Mouse (Mus musculus): ENCODE data around the gene B3galnt1. TPM values are rescaled to one million over a fixed set of nuclear protein-coding genes. Genes with fewer than 3 reads are reported as not detected.

Gene B3galnt1
- 10 to 100 TPM; 42.0 to 43.9 TPM for total RNA-seq (2021)
- long read RNA-seq, experiment 1, transcript B3galnt1-201 (3 exons, 2,028 nt), result major isoform, 36 of 39 reads
- long read RNA-seq, experiment 1, partial matches to known transcripts, result 2 of 39 reads
- long read RNA-seq, experiment 1, other reads (novel, unspliced or antisense), result 1 of 39 reads
- long read RNA-seq, experiment 2, transcript B3galnt1-201 (3 exons, 2,028 nt), result major isoform, 46 of 50 reads
- long read RNA-seq, experiment 2, partial matches to known transcripts, result 0 of 50 reads
- long read RNA-seq, experiment 2, other reads (novel, unspliced or antisense), result 4 of 50 reads

- Histone ChIP-seq H3K27ac (peak within 1 kb of the TSS; percentile 94), H3K4me3 (peak within 1 kb of the TSS; percentile 88)
- DNase-seq (ENCODE audit: low spot score in 2 of 2), result peak; percentile 41 to 52
- TF ChIP-seq CTCF (conservative IDR thresholded peaks at IDR 0.05), result peak; percentile 60
These were observed at the start of gene B3galnt1 for GRCm38 (mm10) chr3:69598261-69599165. TSS of gene B3galnt1 (minus strand) at chr3:69598960.

DNA sequence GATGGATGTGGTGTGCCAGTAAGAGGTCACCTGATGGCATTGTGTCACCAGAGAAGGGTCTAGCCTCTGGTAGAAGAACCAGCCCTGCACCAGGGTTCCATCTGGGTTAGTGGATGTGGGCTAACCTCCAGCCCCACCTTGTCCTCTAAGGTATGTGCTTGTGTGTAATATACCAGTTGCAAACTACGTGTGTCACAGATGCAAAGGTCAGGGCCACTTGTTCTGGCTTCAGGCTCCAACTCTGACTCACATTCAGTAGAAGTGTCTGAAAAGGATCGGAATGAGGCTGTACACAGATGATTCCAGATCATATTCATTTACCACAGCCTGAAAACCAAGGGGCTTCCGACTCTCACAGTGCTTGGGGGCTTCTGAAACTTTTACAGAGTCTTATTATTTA lies 35.8 kb upstream of the B3galnt1 start:
- Histone ChIP-seq H3K27ac (peak overlapping the region; percentile 46; the same call in 1 of the 2 replicates), H3K4me3 (no peak overlapping the region)
- DNase-seq (ENCODE audit: low spot score in 2 of 2), result no peak
- TF ChIP-seq CTCF (conservative IDR thresholded peaks at IDR 0.05), result no peak

GRCm38 (mm10) chr3:69633706-69634420 lies 35.1 kb upstream of the B3galnt1 start:
- no peak overlapping the region for H3K4me3 ChIP-seq
- DNase-seq (ENCODE audit: low spot score in 2 of 2), result no peak
- peak overlapping the region; percentile 46; the same call in 1 of the 2 replicates for H3K27ac ChIP-seq
- no peak for TF ChIP-seq CTCF (conservative IDR thresholded peaks at IDR 0.05)

DNA sequence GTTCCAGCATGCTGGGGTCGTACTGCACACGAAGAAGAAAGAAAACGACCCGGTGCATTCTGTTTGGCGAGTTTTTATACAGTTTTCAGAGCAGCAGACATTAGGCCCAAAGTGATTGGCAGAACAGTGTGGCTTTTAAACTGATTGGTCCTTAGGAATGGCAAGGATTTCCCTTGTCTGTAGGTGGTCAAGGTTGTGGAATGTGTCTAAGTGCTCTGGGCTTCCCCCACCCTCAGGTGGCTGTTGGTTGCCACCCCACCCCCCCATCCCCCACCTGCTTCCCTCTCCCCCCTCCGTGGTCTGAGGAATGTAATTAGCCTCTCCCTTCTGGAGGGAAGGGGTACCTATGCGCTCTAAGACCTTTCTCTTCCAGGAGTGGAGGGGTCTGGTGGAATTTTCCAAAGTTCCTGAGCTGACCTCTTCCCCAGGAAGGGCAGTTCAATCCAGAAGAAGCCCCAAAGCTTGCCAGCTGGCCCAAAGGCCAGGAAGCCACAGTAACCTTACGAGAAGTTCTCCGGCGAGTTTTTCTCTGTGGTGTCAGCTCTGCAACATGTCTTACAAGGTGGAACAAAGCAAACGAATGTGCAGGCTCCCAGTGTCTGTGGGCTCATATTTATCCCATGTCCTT lies 28.3 kb upstream of the B3galnt1 start:
- H3K4me3 ChIP-seq, result no peak overlapping the region
- DNase-seq (ENCODE audit: low spot score in 2 of 2), result no peak
- H3K27ac ChIP-seq, result no peak overlapping the region
- no peak for TF ChIP-seq CTCF (conservative IDR thresholded peaks at IDR 0.05)

GRCm38 (mm10) chr3:69626213-69626962 lies 27.6 kb upstream of the B3galnt1 start:
- Histone ChIP-seq H3K27ac (no peak overlapping the region), H3K4me3 (no peak overlapping the region)
- DNase-seq (ENCODE audit: low spot score in 2 of 2), result no peak
- TF ChIP-seq CTCF (conservative IDR thresholded peaks at IDR 0.05), result no peak

- no peak for TF ChIP-seq CTCF (conservative IDR thresholded peaks at IDR 0.05)
- Histone ChIP-seq H3K4me3 (no peak overlapping the region), H3K27ac (no peak overlapping the region)
- no peak for DNase-seq (ENCODE audit: low spot score in 2 of 2)
These were observed 25.4 kb upstream of the B3galnt1 start for GRCm38 (mm10) chr3:69624182-69624581.

- no peak for TF ChIP-seq CTCF (conservative IDR thresholded peaks at IDR 0.05)
- no peak overlapping the region for H3K27ac ChIP-seq
- H3K4me3 ChIP-seq, result no peak overlapping the region
- DNase-seq (ENCODE audit: low spot score in 2 of 2), result no peak
These were observed 9.1 kb upstream of the B3galnt1 start for GRCm38 (mm10) chr3:69607909-69608308.

- no peak for DNase-seq (ENCODE audit: low spot score in 2 of 2)
- H3K4me3 ChIP-seq, result no peak overlapping the region
- TF ChIP-seq CTCF (conservative IDR thresholded peaks at IDR 0.05), result no peak
- no peak overlapping the region for H3K27ac ChIP-seq
These were observed 8.7 kb upstream of the B3galnt1 start for GRCm38 (mm10) chr3:69607468-69607867.

DNA sequence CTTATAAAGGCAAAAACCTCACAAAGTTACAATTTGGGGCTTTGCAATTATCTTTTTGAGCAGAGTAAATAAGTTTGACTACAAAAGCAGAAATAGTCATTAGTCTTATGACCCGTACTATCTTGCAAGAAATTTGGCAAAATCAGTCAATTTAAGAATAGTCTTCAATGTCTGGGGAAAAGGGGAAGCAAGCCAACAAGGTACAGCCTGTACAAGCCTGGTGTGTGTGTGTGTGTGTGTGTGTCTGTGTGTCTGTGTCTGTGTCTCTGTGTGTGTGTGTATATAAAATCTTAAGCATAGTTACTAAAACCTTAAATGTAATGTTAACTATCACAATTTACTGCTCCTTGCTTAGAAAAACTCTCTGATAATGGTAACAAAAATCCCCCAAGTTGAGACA lies 8.2 kb upstream of the B3galnt1 start:
- no peak overlapping the region for H3K4me3 ChIP-seq
- no peak for TF ChIP-seq CTCF (conservative IDR thresholded peaks at IDR 0.05)
- no peak for DNase-seq (ENCODE audit: low spot score in 2 of 2)
- H3K27ac ChIP-seq, result no peak overlapping the region

- peak overlapping the region; percentile 94 for H3K27ac ChIP-seq
- peak overlapping the region; percentile 88 for H3K4me3 ChIP-seq
- DNase-seq (ENCODE audit: low spot score in 2 of 2), result no peak
- no peak for TF ChIP-seq CTCF (conservative IDR thresholded peaks at IDR 0.05)
These were observed 373 bp upstream of the B3galnt1 start for GRCm38 (mm10) chr3:69599166-69599500.

DNA sequence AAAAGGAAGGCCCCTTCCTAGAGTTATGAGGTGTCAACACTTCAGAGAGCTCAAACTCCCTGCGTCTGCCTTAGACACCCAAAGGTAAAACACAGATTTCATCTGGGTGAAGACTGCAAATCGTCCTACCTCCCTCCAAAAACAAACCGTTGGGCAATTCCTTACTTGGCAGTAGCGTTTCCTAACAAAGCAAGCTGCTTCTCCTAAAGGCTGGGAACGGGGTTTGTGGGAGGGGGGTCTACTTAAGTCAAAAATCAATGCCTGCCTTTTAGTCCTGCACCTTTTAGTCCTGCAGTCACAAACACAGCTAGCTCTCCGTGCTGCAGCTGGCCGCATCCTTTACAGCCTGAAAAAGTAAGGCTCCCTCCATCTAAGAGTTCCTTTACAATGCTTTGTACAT lies 944 bp downstream of the B3galnt1 start:
- no peak for TF ChIP-seq CTCF (conservative IDR thresholded peaks at IDR 0.05)
- Histone ChIP-seq H3K27ac (peak overlapping the region; percentile 94), H3K4me3 (peak overlapping the region; percentile 88)
- DNase-seq (ENCODE audit: low spot score in 2 of 2), result no peak

DNA sequence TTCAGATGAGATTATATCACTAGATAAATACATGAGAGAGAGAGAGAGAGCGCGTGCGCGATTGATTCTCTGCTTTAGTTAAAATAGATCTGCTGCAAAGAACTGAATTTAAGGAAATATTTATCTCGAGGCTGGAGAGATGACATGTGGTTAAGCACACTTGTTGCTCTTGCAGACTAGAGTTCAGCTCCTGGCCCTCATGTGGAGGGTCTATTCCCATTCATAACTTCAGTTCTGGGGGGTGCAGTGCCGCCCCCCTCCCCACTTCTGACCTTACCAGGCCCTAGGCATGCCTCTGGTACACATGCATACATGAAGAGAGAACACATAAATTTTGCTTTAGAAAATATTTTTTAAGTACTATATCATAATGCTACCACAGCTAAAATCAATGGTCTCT lies 1.5 kb downstream of the B3galnt1 start:
- Histone ChIP-seq H3K4me3 (peak overlapping the region; percentile 88), H3K27ac (no peak overlapping the region)
- no peak for DNase-seq (ENCODE audit: low spot score in 2 of 2)
- TF ChIP-seq CTCF (conservative IDR thresholded peaks at IDR 0.05), result no peak
